Mouse (Mus musculus): ENCODE data around the gene Dennd1a.

Gene Dennd1a

DNA sequence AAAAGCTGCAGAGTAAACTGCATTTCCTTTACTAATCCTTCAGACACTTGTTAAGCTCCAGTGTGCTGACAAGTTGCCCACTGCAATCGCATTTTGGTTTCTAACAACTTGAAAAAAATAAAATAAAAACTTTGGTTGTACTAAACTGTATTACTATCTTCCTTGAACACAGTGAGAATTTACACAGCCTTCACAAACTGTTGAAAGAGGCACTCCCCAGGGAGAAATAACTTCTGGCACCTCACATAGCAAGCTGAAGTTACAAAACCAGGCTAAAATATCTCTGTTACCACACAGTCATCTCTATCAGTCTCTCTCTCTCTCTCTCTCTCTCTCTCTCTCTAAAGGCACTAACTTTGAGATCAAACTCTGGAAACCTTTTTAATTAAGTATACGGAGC is 63.4 kb downstream of the Dennd1a start:
- DNase-seq (ENCODE audit: low spot score): peak; percentile 26

DNA sequence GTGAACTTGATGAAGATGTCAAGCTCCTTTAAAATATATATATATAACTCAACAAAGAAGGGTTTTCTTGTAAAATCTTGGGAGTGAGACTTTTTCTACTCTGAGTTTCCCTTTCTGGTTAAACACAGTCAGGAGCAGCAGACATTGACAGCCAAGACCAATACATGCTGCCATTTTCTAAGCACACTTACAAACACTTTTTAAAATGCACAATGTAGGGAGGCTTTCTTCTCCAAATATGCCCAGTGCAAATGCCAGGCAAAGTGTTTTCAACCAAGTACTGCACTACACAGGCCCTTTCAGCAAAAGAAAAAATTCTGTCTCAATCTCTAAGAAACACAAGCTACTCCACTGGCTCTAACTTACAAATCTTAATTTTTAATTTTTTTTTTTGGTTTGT is 65.7 kb downstream of the Dennd1a start:
- DNase-seq (ENCODE audit: low spot score): no peak

DNA sequence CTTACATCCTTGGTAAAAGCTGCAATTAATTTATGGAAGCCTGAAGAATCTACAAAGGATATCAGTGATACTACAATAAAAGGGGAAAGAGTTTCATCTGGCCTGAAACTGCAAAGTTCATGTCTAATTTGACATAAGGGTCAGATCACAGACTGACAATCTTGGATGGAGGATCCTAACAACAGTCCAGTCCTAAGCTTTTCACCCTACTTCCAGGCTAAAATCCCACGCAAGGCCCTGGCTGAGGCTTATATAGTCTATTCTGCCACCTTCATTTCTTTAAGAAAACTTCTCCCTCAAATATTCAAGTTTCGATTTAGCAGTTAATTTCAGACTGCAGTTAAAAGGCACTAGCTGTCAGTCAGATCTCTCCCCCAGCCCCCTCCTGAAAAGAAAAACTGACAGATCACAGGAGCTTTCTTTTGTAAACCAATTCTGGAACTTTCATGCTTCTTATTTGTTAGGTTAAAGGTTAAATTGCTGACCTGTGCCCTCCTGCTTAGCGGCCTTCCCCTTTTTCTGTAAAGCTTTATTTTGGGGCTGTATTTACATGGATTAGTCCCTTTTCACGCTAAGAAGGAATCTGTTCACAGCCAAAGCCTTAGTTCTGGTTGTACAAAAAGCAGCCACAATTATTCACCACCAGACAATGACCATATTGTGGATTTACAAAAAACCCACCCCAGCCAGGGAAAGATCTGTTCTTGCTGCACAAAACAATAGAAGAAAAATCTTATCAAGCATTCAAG is 66.3 kb downstream of the Dennd1a start:
- DNase-seq (ENCODE audit: low spot score): peak; percentile 83

DNA sequence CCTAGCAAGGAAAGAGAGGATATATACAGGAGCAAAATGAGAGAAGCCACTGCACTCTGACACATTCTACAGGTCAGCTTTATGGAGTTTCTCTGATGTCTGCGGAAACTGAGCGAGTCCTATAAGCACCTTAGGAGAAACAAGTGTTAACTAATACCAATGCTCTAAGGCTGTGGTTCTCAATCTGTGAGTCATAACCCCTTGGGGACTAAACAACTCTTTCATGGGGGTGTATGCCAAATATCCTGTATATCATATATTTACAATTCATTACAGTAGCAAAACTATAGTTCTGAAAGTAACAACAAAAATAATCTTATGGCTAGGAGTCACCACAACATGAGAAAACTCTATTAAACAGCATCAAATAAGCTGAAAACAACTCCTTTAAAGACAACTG is 67.5 kb downstream of the Dennd1a start:
- no peak for DNase-seq (ENCODE audit: low spot score)

DNA sequence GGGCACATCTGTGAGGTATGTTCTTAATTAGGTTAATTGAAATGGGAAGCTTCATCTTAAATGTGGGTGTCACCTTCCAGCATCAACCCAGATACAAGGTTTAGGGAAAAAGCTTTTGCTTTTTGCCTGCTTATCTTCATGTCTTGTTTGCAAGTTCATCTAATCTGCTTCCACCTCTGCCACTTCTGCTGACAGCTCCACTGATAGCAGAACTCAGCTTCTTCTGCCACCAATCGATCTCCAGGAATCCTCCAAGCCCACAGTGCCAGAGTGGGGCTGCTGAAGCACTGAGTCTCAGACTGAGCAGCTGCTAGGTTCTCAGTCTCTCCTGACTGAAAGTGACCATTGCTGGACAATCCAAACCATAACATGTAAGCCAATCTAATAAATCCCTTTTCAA is 74.1 kb downstream of the Dennd1a start:
- DNase-seq (ENCODE audit: low spot score): no peak

DNA sequence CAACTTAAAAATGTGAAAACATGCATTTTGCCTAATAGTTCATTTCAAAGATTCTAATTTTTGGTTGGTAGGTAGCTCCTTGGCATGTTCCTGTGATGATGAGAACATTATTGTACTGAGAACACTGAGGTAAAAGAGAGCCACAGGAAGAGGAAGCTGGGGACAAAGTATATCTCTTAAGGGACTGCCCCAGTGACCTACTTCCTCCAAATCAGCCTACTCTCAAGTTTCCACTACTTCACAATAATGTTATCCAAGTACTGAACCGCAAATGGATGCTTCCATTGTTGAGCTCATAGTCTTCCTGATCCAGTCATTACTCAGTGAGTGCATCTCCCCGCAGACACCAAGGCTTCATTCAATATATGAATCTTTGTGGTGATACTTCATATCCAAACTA is 75.8 kb downstream of the Dennd1a start:
- no peak for DNase-seq (ENCODE audit: low spot score)

DNA sequence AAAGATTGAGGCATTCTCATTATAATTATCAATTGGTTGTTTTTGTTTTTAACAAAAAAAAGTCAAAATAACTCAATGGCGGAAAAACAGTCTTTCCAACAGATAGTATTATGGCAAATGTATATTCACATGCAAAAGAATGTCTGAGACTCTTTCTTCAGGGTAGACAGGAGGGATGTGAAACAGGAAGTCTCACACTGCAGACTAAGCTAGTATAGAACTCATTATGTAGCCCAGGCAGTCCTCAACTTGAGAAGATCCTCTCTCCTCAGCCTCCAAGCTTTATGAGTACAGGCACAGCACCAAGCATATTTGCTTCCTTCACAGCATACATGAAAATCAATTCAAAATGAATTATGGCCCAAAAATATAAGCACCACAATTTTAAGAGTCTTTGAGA is 79.4 kb downstream of the Dennd1a start:
- DNase-seq (ENCODE audit: low spot score): no peak

DNA sequence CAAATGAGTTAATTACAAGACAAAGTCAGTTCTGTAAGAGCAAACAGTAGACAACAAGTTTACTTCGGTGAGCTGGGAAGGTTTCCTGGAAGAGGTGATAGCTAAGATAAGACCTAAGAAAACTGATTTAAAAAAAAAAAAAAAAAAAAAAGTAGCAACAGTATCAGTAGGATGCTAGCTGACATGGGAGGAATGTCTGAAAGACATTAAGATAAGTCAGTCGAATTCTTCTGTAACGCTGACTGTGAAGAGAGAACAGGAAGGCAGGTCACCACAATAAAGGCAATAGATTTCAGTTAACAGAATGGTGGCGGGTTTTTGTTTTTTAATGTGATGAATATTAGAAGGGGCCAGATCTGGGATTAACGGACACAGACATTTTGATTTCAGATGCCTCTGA is 81.9 kb downstream of the Dennd1a start:
- DNase-seq (ENCODE audit: low spot score): no peak

DNA sequence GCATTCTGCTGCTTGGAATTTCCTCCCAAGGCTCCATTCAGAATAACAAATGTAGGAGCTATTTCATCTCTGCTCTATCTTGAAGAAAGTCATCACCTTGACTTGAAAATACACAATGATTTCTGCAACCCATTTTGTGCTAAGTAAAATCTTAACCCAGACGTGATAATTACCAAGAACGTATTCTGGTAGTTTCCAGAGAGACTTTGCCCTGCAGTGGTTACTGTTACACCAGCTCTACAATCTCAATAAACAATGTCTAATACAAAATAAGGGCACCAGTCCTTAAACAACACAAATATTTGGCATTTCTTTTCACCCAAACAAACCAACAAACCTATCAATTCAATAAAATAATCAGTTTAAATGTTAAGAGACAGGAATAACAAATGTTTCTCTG is 82.5 kb downstream of the Dennd1a start:
- DNase-seq (ENCODE audit: low spot score): no peak

DNA sequence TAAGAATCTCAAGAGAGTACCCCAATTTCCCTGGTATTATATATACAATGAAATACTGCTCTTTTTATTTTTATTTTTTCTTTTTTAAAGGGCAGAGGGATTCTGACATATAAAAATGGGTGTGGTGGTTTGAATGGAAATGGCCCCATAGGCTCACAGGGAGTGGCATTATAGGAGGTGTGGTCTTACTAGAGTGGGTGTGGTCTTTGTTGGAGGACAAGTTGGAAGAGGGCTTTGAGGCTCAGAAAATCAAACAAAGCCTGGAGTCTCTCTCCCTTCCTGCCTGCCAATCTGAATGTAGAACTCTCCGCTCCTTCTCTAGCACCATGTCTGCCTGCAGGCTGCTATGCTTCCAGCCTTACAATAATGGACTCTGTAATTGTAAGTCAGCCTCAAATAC is 89.1 kb downstream of the Dennd1a start:
- DNase-seq (ENCODE audit: low spot score): no peak

DNA sequence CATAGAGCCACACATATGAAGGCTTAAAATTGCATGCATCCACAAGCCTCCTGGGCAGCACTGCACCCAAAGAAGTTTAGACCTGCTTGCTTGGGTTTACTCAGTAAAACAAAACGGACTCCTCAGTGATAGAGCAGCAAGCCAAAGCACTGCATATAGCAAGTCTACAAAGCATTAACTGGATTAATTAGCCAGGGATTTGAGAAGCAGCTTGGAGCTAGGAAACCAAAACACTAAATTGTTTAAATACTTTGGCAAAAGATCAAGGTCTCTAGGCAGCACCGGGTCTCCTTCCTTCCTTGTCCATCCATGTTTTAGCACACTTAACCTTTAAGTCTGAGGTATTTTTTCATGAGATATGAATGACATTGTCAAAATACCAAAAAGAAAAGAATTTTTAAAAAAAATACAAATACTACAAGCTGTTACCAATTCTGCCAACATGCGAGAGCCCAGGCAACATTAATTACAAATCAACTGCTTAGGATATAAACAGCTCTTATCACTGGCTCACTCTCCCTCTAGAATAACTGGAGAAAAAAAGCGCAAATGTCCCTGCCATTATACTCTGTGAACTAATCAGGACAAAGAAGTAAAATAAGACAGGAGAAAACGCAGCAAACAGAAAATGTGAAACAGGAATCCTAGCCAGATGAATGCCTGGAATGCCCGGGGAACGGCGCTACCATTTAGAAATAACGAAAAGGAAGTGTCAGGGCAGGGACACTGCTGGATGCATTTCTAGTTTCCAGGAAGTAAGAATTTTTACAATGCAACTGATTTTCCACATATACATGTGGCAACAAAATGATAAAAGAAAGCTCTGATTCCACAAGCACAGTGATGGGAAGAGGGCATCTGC is 90.8 kb downstream of the Dennd1a start:
- no peak for DNase-seq (ENCODE audit: low spot score)

DNA sequence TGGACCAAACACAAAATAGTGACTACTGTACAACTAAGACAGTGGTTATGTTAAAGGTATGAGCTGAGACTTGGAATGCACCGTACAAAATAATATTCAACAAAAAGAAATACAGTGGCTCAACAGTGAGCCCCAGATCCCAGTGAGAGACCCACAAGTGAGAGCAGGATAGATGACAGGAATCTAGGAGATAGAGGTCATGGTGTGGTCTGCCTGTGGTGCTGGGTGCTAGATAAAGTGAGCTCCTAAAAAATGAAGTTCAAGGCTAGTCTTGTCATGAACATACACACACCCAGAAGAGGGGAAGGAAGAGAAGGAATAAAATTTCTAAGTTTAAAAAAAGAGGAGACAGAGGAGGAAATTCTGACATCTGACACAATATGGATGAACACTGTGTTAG is 95.2 kb downstream of the Dennd1a start:
- DNase-seq (ENCODE audit: low spot score): no peak

DNA sequence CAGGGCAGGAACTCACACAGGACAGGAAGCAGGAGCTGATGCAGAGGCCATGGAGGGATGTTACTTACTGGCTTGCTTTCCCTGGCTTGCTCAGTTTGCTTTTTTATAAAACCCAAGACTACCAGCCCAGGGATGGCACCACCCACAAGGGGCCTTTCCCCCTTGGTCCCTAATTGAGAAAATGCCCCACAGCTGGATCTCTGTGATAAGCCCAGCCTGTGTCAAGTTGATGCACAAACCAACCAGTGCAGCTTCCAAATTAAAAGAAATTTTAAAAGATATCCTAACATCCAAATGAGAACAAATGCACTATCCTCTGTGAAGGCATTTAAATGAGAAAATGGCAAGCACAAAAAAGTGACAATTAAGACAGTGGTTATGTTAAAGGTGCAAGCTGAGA is 95.6 kb downstream of the Dennd1a start:
- no peak for DNase-seq (ENCODE audit: low spot score)

DNA sequence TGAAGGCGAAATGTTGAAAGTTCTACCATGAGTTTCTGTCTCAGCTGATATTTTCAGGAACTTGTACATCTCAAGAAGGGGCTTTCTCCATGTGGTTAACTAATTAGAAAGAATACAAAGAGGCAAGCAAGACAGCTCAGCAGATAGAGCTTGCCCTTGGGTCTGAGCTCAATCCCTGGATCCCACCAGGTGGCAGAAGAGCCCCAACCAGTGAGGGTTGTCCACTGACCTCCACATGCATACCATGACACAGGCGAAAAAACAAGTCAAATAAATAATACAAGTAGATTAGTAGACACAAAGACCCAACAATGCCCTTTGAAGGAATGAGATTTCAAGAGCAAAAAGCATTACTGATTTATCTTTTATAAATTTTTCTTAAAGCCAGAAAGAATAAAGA is 100.8 kb downstream of the Dennd1a start:
- no peak for DNase-seq (ENCODE audit: low spot score)

DNA sequence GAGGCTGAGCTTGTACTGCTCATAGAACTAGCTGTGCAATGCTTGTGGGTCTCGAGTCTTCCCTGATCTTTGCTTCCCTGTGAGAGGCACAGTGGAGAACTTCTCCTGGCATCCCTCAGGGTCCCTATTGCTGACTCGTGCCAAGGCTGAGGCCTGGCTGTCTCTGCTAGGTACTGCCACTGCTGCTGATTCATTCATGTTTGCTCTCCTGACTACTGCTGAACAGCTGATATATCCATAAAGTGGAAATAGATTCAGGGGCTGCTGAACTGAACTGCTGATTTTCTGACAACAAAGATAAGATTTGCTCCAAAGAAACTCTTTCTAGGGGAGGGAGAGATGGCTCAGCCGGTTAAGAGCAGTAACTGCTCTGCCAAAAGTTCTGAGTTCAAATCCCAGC is 102.2 kb downstream of the Dennd1a start:
- no peak for DNase-seq (ENCODE audit: low spot score)

DNA sequence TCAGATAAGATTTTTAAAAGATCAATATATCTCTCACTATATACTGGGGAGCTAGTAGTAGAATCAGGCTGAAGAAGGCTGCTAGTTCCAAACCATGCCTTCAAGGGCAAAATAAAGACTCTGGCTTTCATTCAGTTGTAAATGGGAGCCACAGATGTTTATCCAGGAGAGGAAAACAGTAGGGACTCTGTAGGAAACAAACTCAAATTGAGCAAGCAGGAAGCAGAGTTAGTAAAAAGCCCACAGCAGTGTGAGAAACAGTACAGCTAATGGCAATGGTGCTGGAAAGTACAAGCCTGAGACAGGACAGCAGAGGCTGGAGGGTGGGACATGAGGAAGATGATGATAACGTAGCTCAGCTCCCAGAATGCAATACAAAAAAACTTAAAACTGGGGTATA is 103.3 kb downstream of the Dennd1a start:
- DNase-seq (ENCODE audit: low spot score): no peak

DNA sequence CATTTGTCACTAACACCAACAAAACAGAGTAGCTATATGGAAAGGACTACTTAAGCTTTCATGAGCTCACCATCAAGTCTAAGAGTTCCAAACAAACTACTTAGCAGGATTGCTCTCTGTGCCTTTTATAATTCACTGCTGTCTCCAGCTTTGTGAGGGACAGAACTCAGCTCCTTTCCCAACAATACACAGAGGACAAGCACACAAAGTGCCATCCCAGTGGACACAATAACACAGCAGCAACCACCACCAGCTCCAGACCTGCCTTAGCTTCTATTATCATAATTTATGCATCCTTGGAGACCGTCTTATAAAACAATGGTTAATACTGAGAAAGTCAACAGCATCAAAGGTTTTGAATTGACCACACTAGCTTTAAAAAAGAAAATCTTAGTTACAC is 104.9 kb downstream of the Dennd1a start:
- DNase-seq (ENCODE audit: low spot score): no peak

DNA sequence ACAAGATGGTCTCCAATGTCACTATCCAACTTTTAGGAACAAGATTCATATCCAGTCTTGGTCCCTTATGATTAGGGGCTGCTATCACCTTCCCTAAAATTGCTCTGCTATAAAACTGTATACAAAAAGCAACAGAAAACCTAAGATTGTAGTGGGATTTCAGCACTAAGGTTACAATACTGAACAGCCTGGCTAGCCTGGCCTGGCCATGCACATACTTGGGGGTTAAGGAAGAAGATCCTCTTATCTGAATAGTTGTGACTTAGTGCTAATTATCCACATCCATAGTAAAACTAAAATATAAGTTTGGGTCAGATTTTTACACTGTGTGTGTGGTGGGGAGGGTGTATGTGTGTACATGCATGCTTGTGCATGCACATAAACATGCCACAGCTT is 109.6 kb downstream of the Dennd1a start:
- no peak for DNase-seq (ENCODE audit: low spot score)

DNA sequence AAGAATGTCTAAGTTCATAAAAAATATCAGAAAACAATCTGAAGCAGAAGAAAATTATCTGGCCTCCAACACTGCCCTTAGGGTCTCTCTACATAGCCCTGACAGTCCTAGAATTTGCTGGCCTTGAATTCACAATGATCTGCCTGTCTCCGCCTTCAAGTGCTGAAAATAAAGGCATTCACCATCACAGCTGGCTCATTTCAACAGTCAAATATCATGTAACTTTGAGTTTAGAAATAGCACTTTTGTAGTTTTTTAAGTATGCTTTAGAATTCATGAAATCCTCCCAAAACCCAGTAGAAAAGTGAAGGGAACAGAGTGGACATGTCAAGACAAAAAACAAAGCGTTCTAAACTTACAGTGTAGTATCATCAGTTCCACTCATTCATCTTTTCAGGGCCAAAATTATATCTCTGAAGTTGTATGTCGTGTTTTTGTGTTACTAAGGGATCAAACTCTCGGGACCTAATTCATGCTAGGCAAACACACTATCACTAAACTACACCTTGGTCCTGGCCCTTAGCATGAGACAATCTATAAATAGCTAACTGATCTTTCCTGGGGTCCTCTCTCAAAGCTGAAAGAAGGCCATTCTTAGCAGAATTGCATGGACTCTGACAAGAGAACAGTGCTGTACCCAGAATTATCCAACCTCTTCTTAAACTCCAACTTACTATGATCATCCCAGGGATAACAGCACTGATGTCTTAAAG is 110.2 kb downstream of the Dennd1a start:
- DNase-seq (ENCODE audit: low spot score): no peak

DNA sequence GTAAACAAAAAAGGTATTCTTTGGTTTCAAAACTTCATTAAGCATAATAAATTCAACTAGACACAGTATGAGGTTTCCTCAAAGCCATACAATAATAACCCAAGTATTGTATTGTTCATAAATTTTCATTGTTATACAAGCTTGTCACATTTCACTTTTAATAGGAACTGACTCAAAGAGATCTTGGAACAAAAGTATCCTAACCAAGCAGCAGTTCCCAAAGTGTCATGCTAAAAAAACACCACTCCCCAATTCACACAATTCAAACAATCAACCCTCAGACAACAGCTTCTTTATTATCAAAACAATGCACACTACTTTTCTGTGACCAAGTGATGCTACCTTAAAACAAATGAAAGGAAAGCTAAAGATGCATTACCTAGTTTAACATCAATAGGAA is 111.9 kb downstream of the Dennd1a start:
- DNase-seq (ENCODE audit: low spot score): no peak

DNA sequence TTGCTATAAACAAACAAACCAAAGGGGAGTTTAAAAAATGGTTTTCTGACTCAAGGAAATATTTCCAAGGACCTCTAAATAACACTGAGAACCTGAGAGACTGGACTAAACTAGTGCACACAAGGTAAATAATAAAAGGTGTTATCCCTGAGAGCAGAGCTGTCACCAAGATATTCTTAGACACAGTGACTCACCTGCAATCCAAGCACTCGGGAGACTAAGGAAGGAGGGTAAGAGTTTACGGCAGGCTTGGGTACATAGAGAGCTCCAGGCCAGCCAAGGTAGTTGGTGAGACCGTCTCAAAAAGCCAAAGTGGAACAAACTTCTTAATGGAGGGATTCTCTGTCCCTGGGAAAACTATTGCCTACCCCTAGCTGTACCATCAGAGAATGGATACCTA is 118.6 kb downstream of the Dennd1a start:
- no peak for DNase-seq (ENCODE audit: low spot score)

DNA sequence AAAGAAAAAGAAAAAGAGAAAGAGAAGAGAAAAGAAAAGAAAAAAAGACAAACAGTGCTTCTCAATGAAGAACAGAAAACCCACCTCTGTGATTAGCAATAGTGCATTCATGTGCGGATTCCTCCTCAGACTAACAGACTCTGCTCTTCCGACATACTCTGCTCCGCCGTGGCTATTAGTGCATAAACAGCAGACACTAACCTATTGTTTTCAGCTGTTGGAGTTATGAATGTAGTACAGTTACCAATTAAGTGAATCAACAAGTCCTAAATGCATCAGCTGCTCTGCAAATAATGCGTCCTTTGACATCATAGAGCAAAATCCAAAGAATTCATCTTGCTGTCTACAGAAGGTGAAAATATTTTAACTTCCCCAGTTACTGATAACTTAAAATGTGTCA is 121.2 kb downstream of the Dennd1a start:
- no peak for DNase-seq (ENCODE audit: low spot score)
